Mouse (Mus musculus) embryonic facial prominence, embryonic 10.5 days (tissue): Measurements from ENCODE around the gene Lgals2. TPM values are rescaled to one million over a fixed set of nuclear protein-coding genes. Genes with fewer than 3 reads are reported as not detected.
A peak's percentile ranks its signal among the peaks of the same experiment; 100 is the strongest.
"Not testable (repeated sequence)": the region's sequence is repeated elsewhere in the genome, so short reads cannot be mapped to it uniquely, and the experiment has no call there.

Experiments used
- DNase-seq: peaks from one replicate; pipeline ENCODE4 v3.0.0-alpha.2; 2017; ENCODE audit warnings: low spot score
- H3K27ac ChIP-seq: fragments of 300-500 bp; sonication (generic); replicated peaks from 2 replicates; pipeline ENCODE4 v1.5.1; 2016; ENCODE audit warnings: mild to moderate bottlenecking
- H3K27me3 ChIP-seq: fragments of 300-500 bp; sonication (generic); replicated peaks from 2 replicates; pipeline ENCODE4 v1.6.1; 2016; ENCODE audit warnings: low read depth, mild to moderate bottlenecking; ENCODE audit not compliant: poor library complexity, severe bottlenecking
- H3K36me3 ChIP-seq: fragments of 300-500 bp; sonication (generic); replicated peaks from 2 replicates; pipeline ENCODE4 v1.6.1; 2016; ENCODE audit warnings: mild to moderate bottlenecking, moderate library complexity
- H3K4me1 ChIP-seq: fragments of 300-500 bp; sonication (generic); 2 replicates; pipeline ENCODE4 v1.6.1; 2016
- H3K4me3 ChIP-seq: fragments of 300-500 bp; sonication (generic); 2 replicates; pipeline ENCODE4 v1.5.1; 2016; ENCODE audit warnings: mild to moderate bottlenecking, moderate library complexity
- H3K9me3 ChIP-seq: fragments of 300-500 bp; sonication (generic); 2 replicates; pipeline ENCODE4 v1.6.1; 2016; ENCODE audit warnings: mild to moderate bottlenecking
- WGBS: fragments of 180-500 bp; shearing (Covaris S2); methylation state at CpG from one replicate; pipeline ENCODE4 v1.1.7; 2016; 5-methylcytosine and 5-hydroxymethylcytosine counted together
- polyA plus RNA-seq: library from polyadenylated mRNA; unstranded; fragments of >200 nt; fragmentation: Nextera tagmentation; extraction: Ambion mirVana; gene quantifications from 2 replicates; pipeline ENCODE4 v1.2.1, GENCODE M21; 2016

Lgals2 gene
- polyA plus RNA-seq, 1 experiment from 2014 or later, result not detected

GRCm38 (mm10) chr15:78892440-78892839 lies 37.1 kb upstream of the Lgals2 start:
- Histone ChIP-seq H3K27me3 (no peaks in the 10 kb centered on the region), H3K4me3 (no peak overlapping the region), H3K9me3 (no peaks in the 10 kb centered on the region), H3K4me1 (peaks cover 73% of the 10 kb centered on the region), H3K27ac (0 out of 2 replicates have a peak overlapping the region, but pooled peaks have one; percentile 1), H3K36me3 (peaks cover 83% of the 10 kb centered on the region)
- 57% methylated on average over 7 of the region's 7 CpGs for WGBS
- DNase-seq, result no peak

- H3K36me3 ChIP-seq, result peaks cover 98% of the 10 kb centered on the region
- peaks cover 44% of the 10 kb centered on the region for H3K4me1 ChIP-seq
- H3K27me3 ChIP-seq, result no peaks in the 10 kb centered on the region
- peak overlapping the region; percentile 1; the same call in 1 of the 2 replicates for H3K4me3 ChIP-seq
- peak; percentile 53 for DNase-seq
- H3K27ac ChIP-seq, result peak overlapping the region; percentile 77
- 21% methylated on average over 13 of the region's 13 CpGs for WGBS
- no peaks in the 10 kb centered on the region for H3K9me3 ChIP-seq
These were observed 34.1 kb upstream of the Lgals2 start for GRCm38 (mm10) chr15:78889401-78889853.

GRCm38 (mm10) chr15:78881828-78882227 lies 26.5 kb upstream of the Lgals2 start:
- Histone ChIP-seq H3K27me3 (no peaks in the 10 kb centered on the region), H3K4me1 (peaks cover 22% of the 10 kb centered on the region), H3K36me3 (peaks cover 74% of the 10 kb centered on the region), H3K27ac (no peak overlapping the region), H3K4me3 (no peak overlapping the region), H3K9me3 (no peaks in the 10 kb centered on the region)
- 91% methylated on average over 3 of the region's 3 CpGs for WGBS
- DNase-seq, result no peak

GRCm38 (mm10) chr15:78880432-78880831 lies 25.1 kb upstream of the Lgals2 start:
- no peaks in the 10 kb centered on the region for H3K9me3 ChIP-seq
- H3K36me3 ChIP-seq, result peaks cover 60% of the 10 kb centered on the region
- H3K27ac ChIP-seq, result 0 out of 2 replicates have a peak overlapping the region, but pooled peaks have one; percentile 16
- H3K4me1 ChIP-seq, result peaks cover 35% of the 10 kb centered on the region
- no peak overlapping the region for H3K4me3 ChIP-seq
- WGBS, result 95% methylated on average over 8 of the region's 8 CpGs
- DNase-seq, result no peak
- H3K27me3 ChIP-seq, result no peaks in the 10 kb centered on the region

GRCm38 (mm10) chr15:78878792-78879516 lies 23.6 kb upstream of the Lgals2 start:
- H3K27ac ChIP-seq, result 0 out of 2 replicates have a peak overlapping the region, but pooled peaks have one; percentile 61

GRCm38 (mm10) chr15:78877810-78878390 lies 22.6 kb upstream of the Lgals2 start:
- Histone ChIP-seq H3K9me3 (no peaks in the 10 kb centered on the region), H3K4me1 (peaks cover 47% of the 10 kb centered on the region), H3K27me3 (peaks cover 6% of the 10 kb centered on the region), H3K36me3 (peaks cover 36% of the 10 kb centered on the region), H3K27ac (peak overlapping the region; percentile 99), H3K4me3 (peak overlapping the region; percentile 84)
- WGBS, result 1% methylated on average over 17 of the region's 17 CpGs
- no peak for DNase-seq

More at GRCm38 (mm10) chr15:78878792-78879516, 23.6 kb upstream of the Lgals2 start:
- H3K27me3 ChIP-seq, DNase-seq, H3K9me3 ChIP-seq: not testable (repeated sequence)
- H3K4me3 ChIP-seq, result peak overlapping the region; percentile 84; the same call in 1 of the 2 replicates
- H3K4me1 ChIP-seq, result peaks cover 43% of the 10 kb centered on the region
- 45% methylated on average over 7 of the region's 7 CpGs for WGBS
- peaks cover 46% of the 10 kb centered on the region for H3K36me3 ChIP-seq

GRCm38 (mm10) chr15:78876991-78877809 lies 21.9 kb upstream of the Lgals2 start, which contains the start of gene Gga1:
Gene Gga1 (plus strand): TSS chr15:78877190.
- DNase-seq, result peak; percentile 96
- no peaks in the 10 kb centered on the region for H3K9me3 ChIP-seq
- peak within 1 kb of the TSS; percentile 84 for H3K4me3 ChIP-seq
- peaks cover 49% of the 10 kb centered on the region for H3K4me1 ChIP-seq
- 2% methylated on average over 85 of the region's 95 CpGs for WGBS
- H3K36me3 ChIP-seq, result peaks cover 29% of the 10 kb centered on the region
- H3K27me3 ChIP-seq, result peaks cover 6% of the 10 kb centered on the region
- H3K27ac ChIP-seq, result peak within 1 kb of the TSS; percentile 99

GRCm38 (mm10) chr15:78876258-78876696 lies 20.9 kb upstream of the Lgals2 start:
- peaks cover 53% of the 10 kb centered on the region for H3K4me1 ChIP-seq
- peak; percentile 91 for DNase-seq
- peak overlapping the region; percentile 84 for H3K4me3 ChIP-seq
- H3K9me3 ChIP-seq, result no peaks in the 10 kb centered on the region
- H3K36me3 ChIP-seq, result peaks cover 19% of the 10 kb centered on the region
- H3K27ac ChIP-seq, result peak overlapping the region; percentile 99
- 6% methylated on average over 17 of the region's 17 CpGs for WGBS
- peaks cover 6% of the 10 kb centered on the region for H3K27me3 ChIP-seq

- Histone ChIP-seq H3K9me3 (no peaks in the 10 kb centered on the region), H3K36me3 (peaks cover 12% of the 10 kb centered on the region), H3K4me1 (peaks cover 53% of the 10 kb centered on the region), H3K27ac (peak overlapping the region; percentile 99), H3K27me3 (peaks cover 6% of the 10 kb centered on the region), H3K4me3 (peak overlapping the region; percentile 84)
- 72% methylated on average over 5 of the region's 5 CpGs for WGBS
- DNase-seq, result no peak
These were observed 20.2 kb upstream of the Lgals2 start for GRCm38 (mm10) chr15:78875537-78875936.

GRCm38 (mm10) chr15:78874989-78875388 lies 19.7 kb upstream of the Lgals2 start:
- peaks cover 6% of the 10 kb centered on the region for H3K27me3 ChIP-seq
- H3K9me3 ChIP-seq, result no peaks in the 10 kb centered on the region
- peaks cover 52% of the 10 kb centered on the region for H3K4me1 ChIP-seq
- no peak for DNase-seq
- peak overlapping the region; percentile 99 for H3K27ac ChIP-seq
- peaks cover 6% of the 10 kb centered on the region for H3K36me3 ChIP-seq
- 79% methylated on average over 8 of the region's 8 CpGs for WGBS
- no peak overlapping the region for H3K4me3 ChIP-seq

GRCm38 (mm10) chr15:78873803-78874435 lies 18.6 kb upstream of the Lgals2 start:
- Histone ChIP-seq H3K4me1 (peaks cover 46% of the 10 kb centered on the region), H3K9me3 (no peaks in the 10 kb centered on the region), H3K27ac (peak overlapping the region; percentile 48; the same call in 1 of the 2 replicates), H3K4me3 (no peak overlapping the region), H3K27me3 (peaks cover 6% of the 10 kb centered on the region), H3K36me3 (no peaks in the 10 kb centered on the region)
- 60% methylated on average over 13 of the region's 13 CpGs for WGBS
- DNase-seq, result no peak
